Mouse (Mus musculus) gastrocnemius, adult 18-20 months (tissue): Measurements from ENCODE around the gene Taldo1. TPM values are rescaled to one million over a fixed set of nuclear protein-coding genes. Genes with fewer than 3 reads are reported as not detected.
"Not testable (repeated sequence)": the region's sequence is repeated elsewhere in the genome, so short reads cannot be mapped to it uniquely, and the experiment has no call there.

Experiments used
- DNase-seq: peaks from one replicate; pipeline ENCODE4 v3.0.0; 2021; ENCODE audit warnings: low spot score
- total RNA-seq, 2 experiments: library from RNA; stranded (reverse); gene quantifications; 2 replicates each; pipeline ENCODE4 v1.2.3; 2021

Taldo1 gene
- total RNA-seq, 2 experiments from 2014 or later = 84.5 to 85.6 TPM

DNA sequence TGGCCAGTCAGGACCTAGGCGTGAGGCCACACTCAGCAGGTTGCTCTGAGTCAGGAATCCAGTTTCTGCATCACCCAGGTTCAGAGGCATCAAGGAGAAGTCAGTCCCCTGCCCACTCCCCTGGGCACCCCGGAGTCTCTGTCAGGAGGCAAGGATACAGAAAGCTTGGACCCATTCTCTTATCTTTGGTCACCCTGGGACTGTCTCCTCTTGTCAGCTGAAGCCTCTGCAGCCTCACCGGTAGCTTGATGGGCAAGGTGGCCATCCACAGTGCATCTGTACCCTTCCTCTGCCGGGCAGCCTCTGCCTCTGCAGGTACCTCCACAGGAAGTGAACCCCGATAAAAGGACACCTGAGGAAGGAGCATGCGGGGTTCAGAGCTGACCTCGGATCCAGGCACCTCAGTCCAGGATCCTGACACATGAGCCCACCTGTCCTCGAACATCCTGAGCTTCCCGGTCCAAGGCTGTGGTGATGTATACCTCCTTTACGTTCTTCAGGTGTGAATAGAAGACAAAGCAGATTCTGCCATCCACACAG is 47.2 kb downstream of the Taldo1 start:
- DNase-seq = no peak

DNA sequence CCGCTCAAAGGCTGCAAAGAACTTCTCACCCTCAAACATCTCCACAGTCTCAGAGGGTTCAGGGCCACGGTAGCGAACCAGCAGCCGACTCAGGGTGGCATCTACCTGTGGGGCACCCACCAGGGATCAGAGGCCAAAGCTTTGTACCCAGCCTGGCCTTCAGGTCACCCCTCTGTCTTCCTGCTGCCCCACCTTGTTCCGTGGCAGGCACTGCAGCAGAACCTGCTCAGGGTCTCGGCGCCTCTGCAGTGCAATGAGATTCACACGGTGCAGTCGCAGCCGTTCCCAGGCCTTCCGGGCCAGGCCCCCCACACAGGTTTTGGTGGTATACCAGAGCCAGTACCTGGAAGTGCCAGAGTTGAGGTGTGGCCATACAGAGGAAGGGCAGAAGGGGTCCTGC is 47.8 kb downstream of the Taldo1 start:
- DNase-seq = no peak

DNA sequence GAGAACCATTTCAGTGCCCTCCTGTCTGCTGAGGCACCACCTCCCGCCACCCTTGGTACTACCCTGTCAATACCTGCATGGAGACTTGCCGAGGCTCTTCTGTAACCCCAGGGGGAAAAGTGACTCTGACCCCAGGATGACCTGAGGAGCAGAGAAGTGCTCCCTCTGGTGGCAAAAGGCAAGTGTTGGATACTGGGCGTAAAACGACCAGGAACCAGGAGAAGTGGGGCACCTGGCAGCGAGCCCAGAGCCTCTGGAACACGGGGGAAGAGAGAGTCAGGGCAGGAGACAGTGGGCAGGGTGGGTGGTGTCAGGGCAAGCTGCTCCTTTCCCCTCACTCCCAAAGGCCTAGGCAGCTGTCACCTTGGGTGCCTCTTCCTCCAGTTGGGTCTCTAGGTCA is 48.6 kb downstream of the Taldo1 start:
- peak; percentile 52 for DNase-seq

DNA sequence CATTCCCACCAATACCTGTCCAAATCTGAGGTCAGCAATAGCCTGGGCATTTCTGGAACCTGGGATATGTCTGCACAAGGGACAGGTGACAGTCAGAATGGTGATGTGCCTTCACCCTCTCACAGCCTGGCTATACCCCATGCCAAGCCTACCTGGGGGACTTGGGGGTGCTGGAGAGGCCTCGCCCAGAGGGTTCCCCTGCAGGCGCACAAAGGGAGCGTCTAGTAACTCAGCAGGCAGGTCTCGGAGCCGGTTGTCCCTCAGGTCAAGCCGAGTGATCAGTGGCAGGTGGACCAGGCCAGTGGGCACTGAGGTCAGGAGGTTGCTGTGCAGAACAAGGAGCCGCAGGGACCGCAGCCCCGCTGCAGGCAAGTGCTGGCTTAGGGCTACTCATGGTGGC is 49.5 kb downstream of the Taldo1 start:
- no peak for DNase-seq

DNA sequence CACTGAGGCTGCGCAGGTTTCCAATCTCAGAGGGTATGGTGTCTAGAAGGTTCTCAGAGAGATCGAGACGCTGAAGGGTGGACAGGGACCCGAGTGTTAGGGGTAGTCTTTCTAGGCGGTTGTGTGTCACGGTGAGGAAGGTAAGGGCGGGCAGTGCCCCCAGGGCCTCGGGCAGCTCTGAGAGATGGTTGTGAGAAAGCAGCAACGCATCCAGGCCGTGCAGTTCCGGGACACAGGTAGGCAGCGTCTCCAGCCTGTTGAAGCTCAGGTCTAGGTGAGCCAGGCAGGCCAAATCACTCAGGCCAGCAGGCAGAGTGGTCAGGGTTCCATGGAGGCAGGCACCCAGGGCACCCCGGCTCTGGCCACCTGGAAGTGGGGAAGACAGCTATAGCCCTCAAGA is 50.2 kb downstream of the Taldo1 start:
- DNase-seq = no peak

DNA sequence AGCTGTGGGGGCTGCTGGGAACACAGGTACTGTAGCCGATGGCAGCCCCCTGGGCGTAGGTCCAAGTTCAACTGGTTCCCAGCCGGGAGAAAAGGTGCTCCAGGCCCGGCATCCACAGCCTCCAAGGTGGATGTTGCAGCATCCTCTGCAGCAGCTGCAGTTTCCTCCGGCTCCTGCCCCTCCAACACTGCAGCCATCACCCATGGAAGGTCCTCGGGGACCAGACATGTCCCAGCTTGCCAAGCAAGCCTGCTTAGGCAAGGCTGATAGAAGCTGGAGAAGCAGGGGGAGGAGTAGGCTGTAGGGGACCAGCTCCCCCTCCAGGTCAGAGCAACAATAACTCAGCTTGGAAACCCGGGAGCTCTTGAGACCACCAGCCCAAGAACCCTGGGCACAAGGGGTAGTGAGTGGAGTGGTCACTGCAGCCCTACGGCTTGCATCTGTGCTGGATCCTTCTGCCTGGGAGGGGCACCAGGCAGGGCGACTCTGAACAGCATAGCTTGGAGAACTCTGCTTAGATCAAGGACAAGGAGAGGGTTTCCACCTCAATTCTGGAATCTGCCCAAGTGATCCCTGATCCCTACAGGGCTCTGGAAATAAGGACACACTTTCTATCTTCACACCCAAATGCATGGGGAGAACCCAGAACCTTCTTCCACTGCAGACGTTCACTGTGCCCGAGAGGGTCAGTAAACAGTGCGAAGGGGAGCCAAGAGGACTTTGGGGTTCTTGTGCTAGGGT is 51.3 kb downstream of the Taldo1 start:
- no peak for DNase-seq

DNA sequence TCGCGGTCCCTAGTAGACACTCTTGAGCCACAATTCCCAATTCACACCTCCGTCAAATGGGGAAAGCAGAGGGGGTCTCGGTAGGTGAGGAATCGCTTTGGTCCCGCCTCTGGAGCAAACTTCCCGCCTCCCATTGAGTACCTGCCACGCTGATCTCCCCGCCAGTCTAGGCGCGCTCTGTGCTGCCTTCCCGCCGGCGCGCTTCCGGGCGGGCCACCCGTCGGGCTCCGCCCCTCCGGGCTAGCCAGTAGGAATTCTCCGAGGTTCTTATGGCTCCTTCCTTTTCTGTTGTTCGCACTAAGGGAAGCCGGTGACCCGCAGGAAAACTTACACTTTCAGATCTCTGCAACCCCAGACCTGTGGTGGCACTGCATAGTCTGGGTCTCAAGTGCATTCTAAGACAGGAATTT is 51.8 kb downstream of the Taldo1 start, which contains the start of gene Pidd1:
Gene Pidd1 (minus strand): TSS at position 198 of the 410 bp plus-strand sequence.
- peak; percentile 44 for DNase-seq

DNA sequence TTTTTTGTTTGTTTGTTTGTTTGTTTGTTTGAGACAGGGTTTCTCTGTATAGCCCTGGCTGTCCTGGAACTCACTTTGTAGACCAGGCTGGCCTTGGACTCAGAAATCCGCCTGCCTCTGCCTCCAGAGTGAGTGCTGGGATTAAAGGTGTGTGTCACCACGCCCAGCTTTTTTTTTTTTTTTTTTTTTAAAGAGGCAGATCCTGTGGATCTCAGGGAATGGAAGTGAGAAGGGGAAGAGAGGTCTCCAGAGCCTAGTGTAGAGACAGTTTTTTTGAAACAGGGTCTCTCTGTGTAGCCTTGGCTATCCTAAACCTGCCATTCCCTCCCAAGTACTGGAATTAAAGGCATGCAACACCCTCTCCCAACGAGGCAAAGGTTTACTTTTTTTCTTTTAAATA is 54.4 kb downstream of the Taldo1 start:
- not testable (repeated sequence) for DNase-seq

DNA sequence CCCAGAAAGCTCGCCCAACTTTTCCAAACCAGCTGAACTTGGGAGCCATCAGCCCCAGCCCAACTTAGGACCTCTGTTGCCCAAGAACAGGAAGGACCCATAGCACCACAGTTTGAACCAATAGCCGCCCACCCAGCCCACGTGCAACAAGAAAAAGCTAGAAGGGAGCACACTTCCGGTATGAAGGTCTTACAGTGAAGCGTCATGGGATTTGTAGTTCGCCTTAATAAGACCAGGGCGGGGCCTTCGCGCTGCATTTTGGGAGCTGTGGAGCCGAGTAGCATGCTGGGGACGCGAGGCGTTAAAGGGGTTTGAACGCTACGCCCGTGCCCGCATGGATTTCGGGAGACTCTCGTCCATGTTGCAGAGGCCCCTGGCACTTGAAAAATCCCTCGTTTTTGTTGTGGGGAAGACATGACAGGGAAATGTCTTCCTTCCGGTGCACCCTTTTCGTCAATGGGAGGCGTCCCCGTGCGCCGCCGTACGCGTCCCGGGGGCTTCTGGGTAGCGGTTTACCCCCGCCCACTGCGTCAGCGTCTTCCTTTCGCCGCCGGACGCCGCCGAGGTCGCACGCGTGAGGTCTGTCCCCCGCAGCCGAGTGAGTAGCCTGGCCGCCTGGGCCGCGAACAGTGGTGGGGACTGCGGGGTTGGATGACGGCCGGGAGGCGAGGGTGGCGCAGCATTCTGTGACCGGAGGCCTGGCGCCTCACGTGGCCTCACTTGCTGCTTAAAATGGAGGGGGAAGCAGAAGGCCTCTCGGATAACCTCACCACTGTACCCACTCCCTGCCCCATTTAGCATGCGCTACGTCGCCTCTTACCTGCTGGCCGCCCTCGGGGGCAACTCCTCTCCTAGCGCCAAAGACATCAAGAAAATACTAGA is 55.4 kb downstream of the Taldo1 start, which contains the start of gene Rplp2:
Gene Rplp2 (plus strand): TSS at position 261 of the 882 bp plus-strand sequence.
- peak; percentile 94 for DNase-seq

DNA sequence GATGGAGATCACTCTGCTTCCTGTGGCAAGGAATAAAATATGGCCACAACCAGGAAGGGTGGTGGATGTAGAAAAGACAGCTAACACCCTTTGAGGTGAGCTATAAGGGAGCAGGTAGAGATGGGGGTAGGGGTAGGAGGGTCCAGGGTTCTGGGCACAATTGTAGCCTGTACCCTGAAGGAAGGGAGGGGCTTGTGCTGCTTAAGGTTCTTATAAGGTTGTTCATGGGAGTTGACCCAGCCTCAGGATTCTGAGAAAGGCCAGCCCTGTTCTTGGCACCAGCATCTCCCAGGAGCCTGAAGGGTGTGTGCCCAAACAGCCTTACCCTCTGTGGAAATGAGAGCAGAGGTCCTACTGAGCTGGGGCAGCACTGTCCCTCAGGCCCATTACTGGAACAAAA is 59.9 kb downstream of the Taldo1 start:
- no peak for DNase-seq

Other genes starting within 250 kb of the Taldo1 start
- gene Rnh1, start 219.3 kb upstream of the Taldo1 start, total RNA-seq = 10 to 100 TPM; 49.3 to 52.9 TPM
- 100 to 1,000 TPM; 109 to 117 TPM for gene Hras, start 198.2 kb upstream of the Taldo1 start, total RNA-seq
- gene Lrrc56, start 198.0 kb upstream of the Taldo1 start, total RNA-seq = 1 to 10 TPM; 1.6 to 1.7 TPM
- not detected for gene Lmntd2, start 178.1 kb upstream of the Taldo1 start, total RNA-seq
- gene Rassf7, start 176.3 kb upstream of the Taldo1 start, total RNA-seq = under 1 TPM; 0.24 to 0.48 TPM
- 10 to 100 TPM; 19.5 to 24.8 TPM for gene Phrf1, start 163.4 kb upstream of the Taldo1 start, total RNA-seq
- 1 to 10 TPM in 1 of 2 experiments, under 1 TPM in 1; 0.25 to 1.4 TPM for gene Irf7, start 125.7 kb upstream of the Taldo1 start, total RNA-seq
- not detected for gene Cdhr5, start 115.4 kb upstream of the Taldo1 start, total RNA-seq
- not detected for gene Sct, start 113.1 kb upstream of the Taldo1 start, total RNA-seq
- not detected for gene Drd4, start 100.2 kb upstream of the Taldo1 start, total RNA-seq
- gene Deaf1, start 64.5 kb upstream of the Taldo1 start, total RNA-seq = 10 to 100 TPM in 1 of 2 experiments, 1 to 10 TPM in 1; 8.9 to 13.2 TPM
- 10 to 100 TPM; 13.7 to 13.9 TPM for gene Tmem80, start 64.5 kb upstream of the Taldo1 start, total RNA-seq
- 1 to 10 TPM; 1.1 to 2.3 TPM for gene Eps8l2, start 53.3 kb upstream of the Taldo1 start, total RNA-seq
- 1 to 10 TPM; 6.6 to 7.5 TPM for gene Gatd1, start 21.9 kb downstream of the Taldo1 start, total RNA-seq
- under 1 TPM; 0.39 to 0.47 TPM for gene Cend1, start 37.3 kb downstream of the Taldo1 start, total RNA-seq
- 10 to 100 TPM; 18.2 to 21.3 TPM for gene Slc25a22, start 45.7 kb downstream of the Taldo1 start, total RNA-seq
- gene Pidd1, start 51.8 kb downstream of the Taldo1 start, total RNA-seq = under 1 TPM; 0.09 to 0.14 TPM
- 100 to 1,000 TPM; 526 to 630 TPM for gene Rplp2, start 55.2 kb downstream of the Taldo1 start, total RNA-seq
- 100 to 1,000 TPM; 288 to 309 TPM for gene Pnpla2, start 63.0 kb downstream of the Taldo1 start, total RNA-seq
- gene Cracr2b, start 68.9 kb downstream of the Taldo1 start, total RNA-seq = 1 to 10 TPM; 7.2 to 8.9 TPM
- gene Cd151, start 75.2 kb downstream of the Taldo1 start, total RNA-seq = 10 to 100 TPM; 82.6 to 90.7 TPM
- 10 to 100 TPM; 62.0 to 64.3 TPM for gene Polr2l, start 82.9 kb downstream of the Taldo1 start, total RNA-seq
- gene Tspan4, start 83.0 kb downstream of the Taldo1 start, total RNA-seq = 1 to 10 TPM; 6.6 to 7.1 TPM
- gene Chid1, start 147.7 kb downstream of the Taldo1 start, total RNA-seq = 10 to 100 TPM; 11.2 to 13.1 TPM
- gene Ap2a2, start 170.0 kb downstream of the Taldo1 start, total RNA-seq = 10 to 100 TPM; 51.7 to 56.6 TPM